Mouse (Mus musculus) right cerebral cortex, postnatal 10 days (tissue): ENCODE data around the gene Slc8a3.

ENCODE experiments used
- DNase-seq, 2 experiments: peaks; one replicate each; pipeline ENCODE4 v3.0.0; 2021; ENCODE audit warnings: low spot score in 2 of 2

The Slc8a3 gene

GRCm38 (mm10) chr12:81184967-81185366 lies 148.0 kb downstream of the Slc8a3 start:
- DNase-seq, result no peak

DNA sequence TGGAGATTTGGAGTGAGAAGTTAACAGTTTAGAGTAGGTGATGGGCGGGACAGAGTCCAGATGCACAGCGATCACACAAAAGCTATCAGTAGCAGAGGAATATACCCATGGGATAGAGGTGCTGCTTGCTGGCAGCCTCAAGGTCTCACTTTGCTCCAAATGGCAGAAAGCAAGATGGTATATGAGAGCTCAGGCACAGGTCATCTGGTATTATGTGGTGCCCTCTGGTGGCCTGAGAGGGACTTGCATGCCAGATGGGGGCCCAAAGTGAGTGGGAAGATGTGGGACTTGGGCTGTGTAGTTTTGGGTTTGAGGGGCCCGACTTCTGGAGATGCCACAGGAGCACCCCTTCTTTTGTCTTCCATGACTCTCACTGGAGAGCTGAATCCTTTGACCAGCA lies 150.9 kb downstream of the Slc8a3 start:
- peak; percentile 41 to 58 for DNase-seq

- no peak for DNase-seq
These were observed 157.7 kb downstream of the Slc8a3 start for GRCm38 (mm10) chr12:81175252-81175651.

- no peak for DNase-seq
These were observed 159.1 kb downstream of the Slc8a3 start for GRCm38 (mm10) chr12:81173893-81174292.

GRCm38 (mm10) chr12:81173011-81173410 lies 160.0 kb downstream of the Slc8a3 start:
- no peak for DNase-seq

GRCm38 (mm10) chr12:81170076-81170475 lies 162.9 kb downstream of the Slc8a3 start:
- no peak for DNase-seq

DNA sequence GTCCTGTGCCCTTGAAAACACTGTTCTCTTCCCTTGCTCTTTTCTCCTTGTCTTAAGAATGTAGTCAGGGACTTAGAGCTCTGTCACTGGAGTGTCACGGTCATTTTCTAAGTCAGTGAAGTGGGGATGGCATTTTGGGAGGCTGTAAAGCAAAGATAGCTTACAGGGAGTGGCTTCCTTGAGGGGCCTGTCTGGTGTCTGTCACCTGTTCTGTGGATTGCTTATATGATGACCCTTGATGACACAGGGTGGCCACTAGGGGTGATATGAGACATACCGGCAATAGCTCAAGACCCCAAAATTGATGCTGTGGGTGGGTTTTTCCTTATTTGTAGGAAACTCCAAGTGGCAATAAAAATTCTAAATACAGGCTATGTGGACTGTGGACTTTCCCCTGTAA lies 164.5 kb downstream of the Slc8a3 start:
- DNase-seq, result no peak

DNA sequence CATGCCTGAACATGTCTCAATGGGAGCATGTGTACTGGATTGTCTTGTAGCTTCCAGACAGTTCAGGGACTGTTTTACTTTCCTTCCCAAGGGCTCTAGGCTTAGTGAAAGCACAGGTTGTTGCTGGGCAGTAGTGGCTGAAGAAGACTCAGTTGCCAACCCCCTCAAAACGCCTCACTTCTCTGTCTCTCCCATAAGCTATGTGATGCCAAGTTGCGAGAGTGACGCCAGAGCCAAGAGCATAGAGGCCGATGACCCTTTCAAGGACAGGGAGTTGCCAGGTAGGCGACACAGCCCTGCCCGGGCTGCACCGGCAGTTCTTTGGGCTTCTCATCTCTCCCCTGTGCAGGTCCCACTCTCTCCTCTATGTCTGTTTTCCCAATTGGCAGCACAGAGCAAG lies 164.9 kb downstream of the Slc8a3 start:
- DNase-seq, result no peak

DNA sequence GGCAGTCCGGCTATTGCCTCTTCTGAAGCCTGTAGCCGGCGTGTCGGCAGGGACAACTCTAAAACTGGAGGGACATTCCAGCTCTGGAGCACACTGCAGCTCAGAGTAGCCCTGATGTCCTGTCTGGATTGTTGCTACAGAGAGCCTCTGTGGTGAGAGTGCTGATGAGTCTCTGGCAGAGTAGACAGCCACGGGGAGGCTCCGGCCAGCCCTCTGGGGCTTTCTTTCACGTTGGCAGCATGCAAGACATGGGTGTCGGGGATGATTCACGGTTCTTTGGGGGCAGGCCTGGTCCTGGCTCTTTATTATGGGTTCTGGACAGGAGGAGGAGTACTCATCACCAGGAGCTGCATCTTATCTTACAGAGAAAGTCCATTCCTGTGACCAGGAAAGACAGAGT lies 165.8 kb downstream of the Slc8a3 start:
- no peak for DNase-seq

DNA sequence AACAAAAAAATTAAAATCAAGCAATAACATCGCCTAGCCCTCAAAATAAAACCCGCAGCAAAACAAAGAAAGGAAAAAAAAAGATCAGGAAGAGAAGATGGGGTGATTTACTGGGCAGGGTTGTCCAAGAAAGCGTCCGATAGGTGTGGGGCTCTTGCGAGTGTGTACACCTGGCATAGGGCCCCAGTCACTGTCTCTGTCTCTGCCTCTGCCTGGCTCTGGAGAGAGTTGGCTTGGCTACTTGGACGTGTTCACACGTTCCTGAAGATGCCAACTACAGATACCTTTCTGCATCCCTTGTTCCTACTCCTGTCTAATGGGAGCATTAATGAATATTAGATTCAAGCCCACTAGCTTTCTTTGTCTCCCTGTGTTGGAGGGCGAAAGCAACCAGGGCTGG lies 166.4 kb downstream of the Slc8a3 start:
- no peak for DNase-seq

DNA sequence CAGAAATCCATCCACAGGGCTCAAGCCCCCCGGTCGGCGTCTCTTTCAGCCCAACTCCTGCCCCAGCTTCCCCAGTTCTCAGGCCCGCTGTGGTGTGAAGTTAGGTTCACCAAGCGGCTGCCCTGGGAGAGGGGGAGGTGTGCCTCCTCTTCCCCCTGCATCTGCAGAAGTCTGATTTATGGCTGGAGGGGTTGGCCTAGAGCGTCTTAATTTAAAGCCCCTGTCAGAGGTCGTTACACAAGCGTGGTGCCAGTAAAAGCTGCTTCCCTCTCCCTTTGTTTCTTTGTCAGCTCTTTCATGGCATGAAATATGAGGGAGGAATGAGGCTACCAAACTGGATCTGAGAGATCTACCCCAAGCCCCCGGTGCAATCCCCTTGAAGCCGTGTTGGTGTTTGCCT lies 166.9 kb downstream of the Slc8a3 start:
- DNase-seq, result no peak

GRCm38 (mm10) chr12:81163566-81163965 lies 169.4 kb downstream of the Slc8a3 start:
- DNase-seq, result no peak

DNA sequence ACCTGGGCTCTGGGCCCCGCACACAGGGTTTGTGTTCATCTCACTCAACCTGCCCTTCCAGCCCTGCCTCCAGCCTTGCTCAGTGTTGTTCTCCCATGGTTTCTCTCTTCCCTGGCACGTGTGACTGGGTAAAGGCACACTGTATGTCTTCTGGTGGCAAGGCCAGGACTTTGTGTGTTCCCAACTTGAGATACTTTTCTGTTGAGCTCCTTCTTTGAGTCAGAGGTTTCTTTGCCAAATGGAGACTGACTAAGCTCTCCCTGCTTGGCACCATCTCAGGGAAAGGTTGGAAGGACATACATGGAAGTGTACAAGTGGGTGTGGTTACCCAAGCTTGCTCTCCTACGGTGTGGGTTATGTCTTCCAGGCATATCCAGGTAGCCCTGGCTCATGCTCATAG lies 169.8 kb downstream of the Slc8a3 start:
- DNase-seq, result no peak

DNA sequence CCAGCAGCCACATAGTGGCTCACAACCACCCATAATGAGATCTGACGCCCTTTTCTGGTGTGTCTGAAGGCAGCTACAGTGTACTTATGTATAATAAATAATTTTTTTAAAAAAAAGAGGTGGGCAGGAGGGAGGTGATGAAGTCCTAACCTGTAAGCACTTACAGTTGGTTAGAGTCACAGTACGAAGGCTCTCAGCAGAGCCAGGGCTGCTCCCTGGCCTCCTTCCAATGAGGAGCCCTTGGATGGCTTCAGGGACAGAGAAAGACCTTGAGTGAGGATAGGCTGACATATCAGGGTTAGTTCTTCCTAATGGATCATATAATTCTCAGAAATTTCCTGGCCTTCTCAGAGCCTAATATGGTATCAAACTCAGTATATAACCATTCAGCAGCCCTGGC lies 171.7 kb downstream of the Slc8a3 start:
- DNase-seq, result no peak

- peak in 1 of 2 experiments; percentile 46 for DNase-seq
These were observed 172.1 kb downstream of the Slc8a3 start for GRCm38 (mm10) chr12:81160831-81161230.

- DNase-seq, result no peak
These were observed 172.6 kb downstream of the Slc8a3 start for GRCm38 (mm10) chr12:81160425-81160824.

DNA sequence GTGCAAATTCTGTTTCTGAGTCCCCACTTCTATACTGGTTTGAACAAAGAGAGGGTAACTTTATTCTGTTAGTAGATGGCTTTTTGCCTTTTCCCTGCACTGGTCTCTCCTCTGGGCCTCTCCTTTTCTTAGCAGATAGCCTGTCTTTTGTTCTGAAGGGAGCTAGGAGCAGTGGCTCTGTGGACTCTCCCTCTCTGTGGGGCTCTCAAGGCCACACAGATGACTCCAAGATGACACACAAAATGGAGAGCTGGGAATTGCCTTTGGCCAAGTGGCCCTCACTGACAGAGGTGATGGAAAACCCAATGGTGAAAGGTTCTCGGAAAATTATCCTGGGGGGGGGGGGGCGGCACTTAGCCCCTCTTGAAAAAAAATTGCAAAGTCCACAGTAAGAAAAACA lies 173.0 kb downstream of the Slc8a3 start:
- no peak for DNase-seq

GRCm38 (mm10) chr12:81156841-81157240 lies 176.1 kb downstream of the Slc8a3 start:
- no peak for DNase-seq

GRCm38 (mm10) chr12:81155675-81156074 lies 177.3 kb downstream of the Slc8a3 start:
- DNase-seq, result no peak

- no peak for DNase-seq
These were observed 180.9 kb downstream of the Slc8a3 start for GRCm38 (mm10) chr12:81152082-81152481.

DNA sequence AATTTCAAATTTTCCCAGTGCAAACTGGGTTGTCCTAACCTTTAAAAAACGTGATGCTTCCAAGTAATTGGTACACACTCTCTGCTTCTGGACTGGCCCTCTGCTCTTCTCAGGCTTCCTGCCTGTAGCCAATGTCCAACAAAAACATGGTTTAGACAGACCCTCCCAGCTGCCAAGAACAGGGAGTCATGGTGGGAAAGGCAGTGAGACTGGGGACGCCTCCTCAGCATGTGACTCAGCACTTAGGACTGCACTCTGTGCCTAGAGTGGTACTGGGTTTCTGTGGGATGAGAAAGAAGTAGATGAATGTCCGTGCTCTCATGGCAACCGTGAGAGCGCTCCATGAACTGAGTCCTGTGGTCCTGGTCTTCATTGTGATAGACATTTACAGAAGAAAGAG lies 182.1 kb downstream of the Slc8a3 start:
- no peak for DNase-seq

DNA sequence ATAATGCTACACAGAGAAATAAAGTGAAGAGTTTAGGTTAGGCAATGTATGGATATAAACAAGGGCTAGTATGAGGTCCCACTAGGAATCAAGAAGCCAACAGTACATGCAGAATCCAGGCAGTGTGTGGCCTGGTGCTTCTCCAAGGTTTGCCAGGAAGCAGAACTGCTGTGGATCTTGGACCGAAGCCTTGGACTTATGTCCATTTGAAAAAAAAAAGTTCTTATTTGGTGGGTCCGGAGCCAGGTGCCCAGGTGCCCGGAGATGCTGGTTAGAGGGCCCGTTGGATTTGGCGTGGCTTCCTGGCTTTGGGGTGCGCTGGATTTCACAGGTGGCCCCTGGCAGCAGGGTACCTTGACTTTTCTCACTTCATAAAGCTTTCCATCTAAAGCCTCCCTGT lies 185.0 kb downstream of the Slc8a3 start:
- no peak for DNase-seq
